Comparison of ENCODE assay signal across 29 mouse cellular contexts in the genomic region with DNA sequence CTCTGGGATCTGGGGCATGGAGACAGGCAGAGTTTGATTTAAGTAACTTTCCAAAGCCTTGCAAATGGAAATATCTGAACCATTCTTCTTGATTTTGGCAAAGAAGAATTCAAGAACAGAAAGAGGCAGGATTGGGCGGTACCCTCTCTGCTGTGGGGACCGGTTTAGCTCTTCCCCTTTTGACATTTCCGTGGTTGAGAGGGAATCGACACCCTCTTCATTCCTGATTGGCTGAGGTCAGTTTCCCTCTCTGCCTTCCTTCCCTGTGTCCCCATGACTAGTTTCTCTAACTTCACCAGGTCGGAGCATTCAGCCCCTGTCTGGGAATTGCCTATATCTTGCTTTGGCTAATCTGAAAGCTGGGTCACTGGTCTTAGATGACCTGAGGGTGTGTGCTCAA. TPM values are rescaled to one million over a fixed set of nuclear protein-coding genes. Genes with fewer than 3 reads are reported as not detected.
A peak's percentile ranks its signal among the peaks of the same experiment; 100 is the strongest.
DNase-seq lines count a peak whose midpoint lies in the region; ATAC-seq lines count a peak whose summit lies in the region.
"Had no signal": no experiment of that assay in that cellular context is flagged by ENCODE, and none has a peak within 500 bp of the region (broad histone marks: within the 10 kb centered on the region; RNA-seq: fewer than 3 reads in every experiment).

No protein-coding gene starts in this region.

- WGBS in heart, embryonic 11.5 days (ENCODE audit: insufficient replicate concordance): 54% methylated on average over 5 of the region's 5 CpGs
- WGBS in neural tube, embryonic 15.5 days: 74% methylated on average over 5 of the region's 5 CpGs

- H3K4me2 ChIP-seq in heart, embryonic 11.5 days: no peak overlapping the region
- no peak overlapping the region for H3K4me2 ChIP-seq in neural tube, embryonic 15.5 days
- H3K4me2 ChIP-seq: forebrain, embryonic 12.5 days; heart, embryonic 12.5 days; hindbrain, embryonic 13.5 days; kidney, embryonic 15.5 days; limb, embryonic 13.5 days; midbrain, embryonic 12.5 days had no signal

- no peaks in the 10 kb centered on the region for H3K4me1 ChIP-seq in heart, embryonic 11.5 days (ENCODE audit: control insufficient read depth, insufficient read depth, low read length)
- no peaks in the 10 kb centered on the region for H3K4me1 ChIP-seq in neural tube, embryonic 15.5 days
- H3K4me1 ChIP-seq: forebrain, embryonic 12.5 days; hindbrain, embryonic 13.5 days; kidney, embryonic 15.5 days; limb, embryonic 13.5 days; midbrain, embryonic 12.5 days had no signal

- DNase-seq in heart, adult 11 months: peak; percentile 90
- DNase-seq in lung, postnatal 36 days: peak; percentile 18
- no peak for DNase-seq in lung, postnatal 4 days
- no peak for DNase-seq in ovary, postnatal 14 days (ENCODE audit: low spot score)
- DNase-seq: adrenal gland, postnatal 25 days; cerebellum, adult 9-11 months; heart, postnatal 10 days; kidney, adult 11 months; kidney, postnatal 36 days; layer of hippocampus, postnatal 36 days; lung, postnatal 10 days; thymus, adult 18-20 months; thymus, postnatal 36 days had no signal

- H3K4me3 ChIP-seq in heart, embryonic 11.5 days (ENCODE audit: low read depth, low read length): no peak overlapping the region
- no peak overlapping the region for H3K4me3 ChIP-seq in neural tube, embryonic 15.5 days (replicated peaks)
- H3K4me3 ChIP-seq: forebrain, embryonic 12.5 days; heart, embryonic 12.5 days; hindbrain, embryonic 13.5 days; kidney, embryonic 15.5 days; limb, embryonic 13.5 days; midbrain, embryonic 12.5 days had no signal

- no peak overlapping the region for H3K27ac ChIP-seq in heart, embryonic 11.5 days (ENCODE audit: low read depth, low read length)
- H3K27ac ChIP-seq in neural tube, embryonic 15.5 days (replicated peaks): no peak overlapping the region
- H3K27ac ChIP-seq: forebrain, embryonic 12.5 days; hindbrain, embryonic 13.5 days; kidney, embryonic 15.5 days; limb, embryonic 13.5 days; midbrain, embryonic 12.5 days had no signal

- H3K9me3 ChIP-seq in heart, embryonic 11.5 days (replicated peaks; ENCODE audit: control insufficient read depth, low read length): 0 out of 2 replicates have a peak, but pooled peaks cover 2% of the 10 kb centered on the region
- no peaks in the 10 kb centered on the region for H3K9me3 ChIP-seq in neural tube, embryonic 15.5 days (replicated peaks)
- H3K9me3 ChIP-seq: forebrain, embryonic 12.5 days; limb, embryonic 13.5 days; midbrain, embryonic 12.5 days had no signal

- H3K36me3 ChIP-seq in heart, embryonic 11.5 days (ENCODE audit: control insufficient read depth, insufficient read depth, low read length): no peaks in the 10 kb centered on the region
- H3K36me3 ChIP-seq in neural tube, embryonic 15.5 days: no peaks in the 10 kb centered on the region
- H3K36me3 ChIP-seq: forebrain, embryonic 12.5 days; heart, embryonic 12.5 days; hindbrain, embryonic 13.5 days; kidney, embryonic 15.5 days; limb, embryonic 13.5 days; midbrain, embryonic 12.5 days had no signal

- H3K27me3 ChIP-seq in heart, embryonic 11.5 days (ENCODE audit: control insufficient read depth, insufficient read depth, low read length): no peaks in the 10 kb centered on the region
- H3K27me3 ChIP-seq in neural tube, embryonic 15.5 days (replicated peaks): no peaks in the 10 kb centered on the region
- H3K27me3 ChIP-seq: forebrain, embryonic 12.5 days; heart, embryonic 12.5 days; hindbrain, embryonic 13.5 days; kidney, embryonic 15.5 days; limb, embryonic 13.5 days had no signal

- no peak for ATAC-seq in heart, embryonic 11.5 days (replicated peaks; ENCODE audit: insufficient number of reproducible peaks, low FRiP score, low TSS enrichment)
- ATAC-seq in megakaryocyte progenitor cell, adult 5-6 weeks (replicated peaks; ENCODE audit: poor library complexity): peak; percentile 99
- ATAC-seq in neural tube, embryonic 15.5 days (ENCODE audit: low FRiP score): no peak

- H3K9ac ChIP-seq in heart, embryonic 11.5 days (ENCODE audit: low read depth, low read length): no peak overlapping the region
- no peak overlapping the region for H3K9ac ChIP-seq in neural tube, embryonic 15.5 days (replicated peaks)
- H3K9ac ChIP-seq: forebrain, embryonic 12.5 days; heart, embryonic 12.5 days; hindbrain, embryonic 13.5 days; kidney, embryonic 15.5 days; limb, embryonic 13.5 days; midbrain, embryonic 12.5 days had no signal

RNA-seq across cellular contexts. Expression of a gene that starts 12.7 kb away (rescaled TPM):
- not detected in 2 replicates for polyA plus RNA-seq in heart, embryonic 11.5 days (2014; fragmentation: Nextera tagmentation; extraction: Ambion mirVana)
- not detected in 2 replicates for total RNA-seq in megakaryocyte progenitor cell, adult 5-6 weeks (2015)
- not detected in 2 replicates for total RNA-seq in megakaryocyte progenitor cell, adult 5-6 weeks (2017)
- not detected in 2 replicates for polyA plus RNA-seq in neural tube, embryonic 15.5 days (2015; fragmentation: Nextera tagmentation; extraction: Ambion mirVana)
- total RNA-seq: adrenal gland, postnatal 25 days; gastrocnemius, adult 18-20 months; gastrocnemius, postnatal 4 days; heart, postnatal 10 days; layer of hippocampus, adult 8-10 months; layer of hippocampus, postnatal 36 days; left cerebral cortex, postnatal 14 days had no signal
- polyA plus RNA-seq: cortical plate, adult 2 months; embryonic facial prominence, embryonic 11.5 days; forebrain, embryonic 12.5 days; heart, embryonic 12.5 days; hindbrain, embryonic 13.5 days; kidney, embryonic 15.5 days; limb, embryonic 13.5 days; midbrain, embryonic 12.5 days; stomach, embryonic 16.5 days had no signal

Comparison
In these comparisons a context has a peak if more than half of its experiments do, and no peak if none do; other contexts are left out.
1. DNase-seq: peak in heart, adult 11 months (single experiment) and lung, postnatal 36 days (single experiment); none in lung, postnatal 4 days (0 of 2) and ovary, postnatal 14 days (single experiment).